Mouse (Mus musculus) thymus, adult 2 months (tissue): ENCODE measurements around the gene Rab11fip4. TPM values are rescaled to one million over a fixed set of nuclear protein-coding genes. Genes with fewer than 3 reads are reported as not detected.

Source experiments
- DNase-seq: peaks from one replicate; pipeline ENCODE4 v3.0.0; 2021
- H3K27ac ChIP-seq: fragments of 200-500 bp; 2 replicates; pipeline ENCODE4 v1.5.1; 2012; ENCODE audit warnings: low read length, control low read depth; ENCODE audit not compliant: control insufficient read depth, insufficient read depth
- H3K27me3 ChIP-seq: fragments of 200-500 bp; 2 replicates; pipeline ENCODE4 v1.6.1; 2012; ENCODE audit warnings: mild to moderate bottlenecking, low read length, moderate library complexity, mixed read lengths; ENCODE audit not compliant: control insufficient read depth, insufficient read depth
- H3K36me3 ChIP-seq: fragments of 200-500 bp; 2 replicates; pipeline ENCODE4 v1.6.1; 2012; ENCODE audit warnings: mild to moderate bottlenecking, low read length, moderate library complexity; ENCODE audit not compliant: control insufficient read depth, insufficient read depth
- H3K4me1 ChIP-seq: fragments of 200-500 bp; replicated peaks from 2 replicates; pipeline ENCODE4 v1.6.1; 2012; ENCODE audit warnings: low read length; ENCODE audit not compliant: control insufficient read depth, insufficient read depth
- H3K4me3 ChIP-seq: fragments of 200-500 bp; 2 replicates; pipeline ENCODE4 v1.5.1; 2012; ENCODE audit warnings: mild to moderate bottlenecking, low read length, control low read depth, moderate library complexity; ENCODE audit not compliant: control insufficient read depth, insufficient read depth
- CTCF ChIP-seq: fragments of 200-500 bp; IDR thresholded peaks from 2 replicates; pipeline ENCODE4 v1.5.1; 2012; ENCODE audit warnings: mild to moderate bottlenecking, control low read depth, low read length, moderate library complexity, borderline replicate concordance; ENCODE audit not compliant: control insufficient read depth, poor library complexity, insufficient read depth; ENCODE audit errors: extremely low read depth
- POLR2A ChIP-seq: fragments of 200-500 bp; IDR thresholded peaks from 2 replicates; pipeline ENCODE4 v1.6.1; 2012; ENCODE audit warnings: mild to moderate bottlenecking, low read length, control low read depth, moderate library complexity; ENCODE audit not compliant: control insufficient read depth, poor library complexity, insufficient read depth; ENCODE audit errors: extremely low read depth
- WGBS: fragments of 180-500 bp; shearing (Covaris S2); methylation state at CpG from one replicate; pipeline ENCODE4 v1.1.7; 2018; 5-methylcytosine and 5-hydroxymethylcytosine counted together
- polyA plus RNA-seq: library from polyadenylated mRNA; depleted of rRNA; stranded (reverse); fragments of >200 nt; gene quantifications from 2 replicates; pipeline ENCODE4 v1.2.3, GENCODE M21; 2012

Rab11fip4 gene
- polyA plus RNA-seq, 1 experiment = 36.8 TPM

GRCm38 (mm10) chr11:79718202-79718601 lies 127.2 kb downstream of the Rab11fip4 start:
- DNase-seq = no peak
- Histone ChIP-seq H3K27me3 (no peaks in the 10 kb centered on the region), H3K4me3 (no peak overlapping the region), H3K36me3 (no peaks in the 10 kb centered on the region), H3K27ac (no peak overlapping the region), H3K4me1 (no peaks in the 10 kb centered on the region; the same call in 1 of the 2 replicates)
- TF ChIP-seq POLR2A = no peak
- TF ChIP-seq CTCF = no peak
- WGBS = 98% methylated on average over 6 of the region's 6 CpGs

GRCm38 (mm10) chr11:79718829-79719346 lies 127.9 kb downstream of the Rab11fip4 start:
- Histone ChIP-seq H3K27me3 (no peaks in the 10 kb centered on the region), H3K4me3 (no peak overlapping the region), H3K27ac (no peak overlapping the region), H3K4me1 (no peaks in the 10 kb centered on the region; the same call in 1 of the 2 replicates), H3K36me3 (no peaks in the 10 kb centered on the region)
- 73% methylated on average over 8 of the region's 8 CpGs for WGBS
- DNase-seq = no peak
- TF ChIP-seq CTCF = no peak
- no peak for TF ChIP-seq POLR2A

GRCm38 (mm10) chr11:79720737-79721136 lies 129.7 kb downstream of the Rab11fip4 start:
- TF ChIP-seq CTCF = no peak
- no peak for TF ChIP-seq POLR2A
- Histone ChIP-seq H3K36me3 (no peaks in the 10 kb centered on the region), H3K27ac (no peak overlapping the region), H3K27me3 (no peaks in the 10 kb centered on the region), H3K4me1 (no peaks in the 10 kb centered on the region; the same call in 1 of the 2 replicates), H3K4me3 (no peak overlapping the region)
- WGBS = 95% methylated on average over 4 of the region's 4 CpGs
- DNase-seq = no peak

GRCm38 (mm10) chr11:79722811-79723210 lies 131.8 kb downstream of the Rab11fip4 start:
- DNase-seq = no peak
- no peak for TF ChIP-seq CTCF
- no peak for TF ChIP-seq POLR2A
- Histone ChIP-seq H3K36me3 (no peaks in the 10 kb centered on the region), H3K4me3 (no peak overlapping the region), H3K4me1 (no peaks in the 10 kb centered on the region), H3K27ac (no peak overlapping the region), H3K27me3 (no peaks in the 10 kb centered on the region)
- WGBS = 98% methylated on average over 5 of the region's 5 CpGs

GRCm38 (mm10) chr11:79725005-79725404 lies 134.0 kb downstream of the Rab11fip4 start:
- TF ChIP-seq POLR2A (no peak), CTCF (no peak)
- no peak for DNase-seq
- H3K27ac ChIP-seq = no peak overlapping the region
- no peaks in the 10 kb centered on the region for H3K4me1 ChIP-seq
- H3K4me3 ChIP-seq = no peak overlapping the region
- no peaks in the 10 kb centered on the region for H3K36me3 ChIP-seq
- WGBS = 96% methylated on average over 6 of the region's 6 CpGs
- no peaks in the 10 kb centered on the region for H3K27me3 ChIP-seq

GRCm38 (mm10) chr11:79729231-79730047 lies 138.4 kb downstream of the Rab11fip4 start:
- no peak overlapping the region for H3K4me3 ChIP-seq
- no peak overlapping the region for H3K27ac ChIP-seq
- no peak for TF ChIP-seq CTCF
- no peak for TF ChIP-seq POLR2A

More at GRCm38 (mm10) chr11:79729231-79730047, 138.4 kb downstream of the Rab11fip4 start:
- H3K36me3 ChIP-seq = no peaks in the 10 kb centered on the region
- 84% methylated on average over 13 of the region's 13 CpGs for WGBS
- H3K4me1 ChIP-seq = no peaks in the 10 kb centered on the region
- H3K27me3 ChIP-seq = no peaks in the 10 kb centered on the region
- DNase-seq = no peak
